10 mouse cellular contexts compared by ENCODE assay signal in genomic region chr13:21327424-21327823, GRCm38 (mm10). TPM values are rescaled to one million over a fixed set of nuclear protein-coding genes. Genes with fewer than 3 reads are reported as not detected.
A peak's percentile ranks its signal among the peaks of the same experiment; 100 is the strongest.
DNase-seq lines count a peak whose midpoint lies in the region; ATAC-seq and TF ChIP-seq lines count a peak whose summit lies in the region.
"Had no signal": no experiment of that assay in that cellular context is flagged by ENCODE, and none has a peak within 500 bp of the region (broad histone marks: within the 10 kb centered on the region; RNA-seq: fewer than 3 reads in every experiment).

No protein-coding gene starts in this region.

- no peaks in the 10 kb centered on the region for H3K36me3 ChIP-seq in heart, embryonic 15.5 days
- H3K36me3 ChIP-seq in liver, postnatal 0 days (replicated peaks; ENCODE audit: insufficient read depth, low read length), result no peaks in the 10 kb centered on the region

- TF ChIP-seq EP300 in liver, postnatal 0 days (IDR thresholded peaks at IDR 0.05; ENCODE audit: low read depth), result no peak

- intact Hi-C loops in left cerebral cortex, postnatal 10 days (cut with DNase I), result loop anchor here (2.0 to 10.0 kb wide), 3 partner anchors 127 to 1033 kb away; no protein-coding TSS in a partner anchor

- H3K27ac ChIP-seq in brown adipose tissue, adult 24 weeks (replicated peaks; ENCODE audit: low read depth, low read length), result no peak overlapping the region
- no peak overlapping the region for H3K27ac ChIP-seq in heart, embryonic 15.5 days
- no peak overlapping the region for H3K27ac ChIP-seq in liver, postnatal 0 days (ENCODE audit: low read depth)

- no peak for TF ChIP-seq CTCF in liver, postnatal 0 days (IDR thresholded peaks at IDR 0.05; ENCODE audit: low read depth)

- peak overlapping the region; percentile 26; the same call in 1 of the 2 replicates for H3K9ac ChIP-seq in heart, embryonic 15.5 days
- H3K9ac ChIP-seq in liver, postnatal 0 days (replicated peaks), result no peak overlapping the region

- peak; percentile 5 to 30 for DNase-seq in left cerebral cortex, postnatal 10 days (ENCODE audit: extremely low spot score in 1 of 2, low spot score in 2 of 2)
- DNase-seq in left cerebral cortex, adult 11 months (ENCODE audit: low spot score), result no peak
- DNase-seq in liver, postnatal 0 days, result no peak
- DNase-seq in thymus, postnatal 4 days, result no peak
- DNase-seq in cerebellum, adult 8-10 months, result no peak
- no peak for DNase-seq in gastrocnemius, adult 8-10 months (ENCODE audit: low spot score in 2 of 2)

- no peaks in the 10 kb centered on the region for H3K9me3 ChIP-seq in heart, embryonic 15.5 days (replicated peaks)
- no peaks in the 10 kb centered on the region for H3K9me3 ChIP-seq in liver, postnatal 0 days (ENCODE audit: low read length)

- peak overlapping the region; percentile 73 for H3K4me2 ChIP-seq in heart, embryonic 15.5 days
- peak overlapping the region; percentile 65 for H3K4me2 ChIP-seq in liver, postnatal 0 days (ENCODE audit: low read depth, low read length)

- no peak for ATAC-seq in heart, embryonic 15.5 days (replicated peaks; ENCODE audit: insufficient number of reproducible peaks, insufficient read depth, low FRiP score, low read depth)
- no peak for ATAC-seq in liver, postnatal 0 days

- H3K27me3 ChIP-seq in heart, embryonic 15.5 days, result no peaks in the 10 kb centered on the region
- 0 out of 2 replicates have a peak, but pooled peaks cover 3% of the 10 kb centered on the region for H3K27me3 ChIP-seq in liver, postnatal 0 days (ENCODE audit: insufficient read depth, low read length)

- H3K4me3 ChIP-seq in brown adipose tissue, adult 24 weeks (ENCODE audit: insufficient read depth, low read depth, low read length), result peak overlapping the region; percentile 71
- H3K4me3 ChIP-seq in heart, embryonic 15.5 days, result peak overlapping the region; percentile 48
- H3K4me3 ChIP-seq in liver, postnatal 0 days (ENCODE audit: low read depth, low read length), result peak overlapping the region; percentile 29

- WGBS in heart, embryonic 15.5 days, result under 1% methylated on average over 9 of the region's 9 CpGs
- 2% methylated on average over 9 of the region's 9 CpGs for WGBS in liver, postnatal 0 days (ENCODE audit: insufficient replicate concordance)

- peaks cover 2% of the 10 kb centered on the region for H3K4me1 ChIP-seq in brown adipose tissue, adult 24 weeks (ENCODE audit: control insufficient read depth, insufficient read depth, insufficient read length, low read length)
- peaks cover 5% of the 10 kb centered on the region for H3K4me1 ChIP-seq in heart, embryonic 15.5 days (replicated peaks)
- H3K4me1 ChIP-seq in liver, postnatal 0 days (ENCODE audit: insufficient read depth), result peaks cover 4% of the 10 kb centered on the region; the same call in 1 of the 2 replicates

RNA-seq across cellular contexts. Expression of gene Gpx6, which starts 15.5 kb away (rescaled TPM):
- total RNA-seq in left cerebral cortex, postnatal 10 days (2021), result not detected
- polyA plus RNA-seq in brown adipose tissue, adult 24 weeks (2012; ENCODE audit: insufficient read depth, insufficient read length, missing spikeins), result not detected in 2 replicates
- not detected in 2 replicates for polyA plus RNA-seq in heart, embryonic 15.5 days (2015; fragmentation: Nextera tagmentation; extraction: Ambion mirVana)
- polyA plus RNA-seq in liver, postnatal 0 days (2015; fragmentation: Nextera tagmentation; extraction: Ambion mirVana), result 0.08 and 0.18 TPM in 2 replicates
- not detected for total RNA-seq in gastrocnemius, adult 8-10 months (2022)

RNA-seq across cellular contexts. Expression of gene Olfr1367, which starts 19.3 kb away (rescaled TPM):
- total RNA-seq in left cerebral cortex, postnatal 10 days (2021), result not detected
- not detected in 2 replicates for polyA plus RNA-seq in brown adipose tissue, adult 24 weeks (2012; ENCODE audit: insufficient read depth, insufficient read length, missing spikeins)
- polyA plus RNA-seq in heart, embryonic 15.5 days (2015; fragmentation: Nextera tagmentation; extraction: Ambion mirVana), result not detected in 2 replicates
- not detected in 2 replicates for polyA plus RNA-seq in liver, postnatal 0 days (2015; fragmentation: Nextera tagmentation; extraction: Ambion mirVana)
- not detected for total RNA-seq in gastrocnemius, adult 8-10 months (2022)
- polyA plus RNA-seq: gonadal fat pad, adult 2 months; testis, adult 2 months had no signal

RNA-seq across cellular contexts. Expression of gene Gpx5, which starts 34.9 kb away (rescaled TPM):
- not detected for total RNA-seq in left cerebral cortex, postnatal 10 days (2021)
- polyA plus RNA-seq in brown adipose tissue, adult 24 weeks (2012; ENCODE audit: insufficient read depth, insufficient read length, missing spikeins), result not detected in 2 replicates
- polyA plus RNA-seq in heart, embryonic 15.5 days (2015; fragmentation: Nextera tagmentation; extraction: Ambion mirVana), result not detected in 2 replicates
- not detected in 2 replicates for polyA plus RNA-seq in liver, postnatal 0 days (2015; fragmentation: Nextera tagmentation; extraction: Ambion mirVana)
- not detected for total RNA-seq in gastrocnemius, adult 8-10 months (2022)
- polyA plus RNA-seq: testis, adult 2 months had no signal

RNA-seq across cellular contexts. Expression of gene Zscan12, which starts 35.2 kb away (rescaled TPM):
- 1 to 10 TPM; 8.0 to 8.5 TPM for total RNA-seq in left cerebral cortex, postnatal 10 days (2021)
- 2.5 and 3.3 TPM in 2 replicates for polyA plus RNA-seq in brown adipose tissue, adult 24 weeks (2012; ENCODE audit: insufficient read depth, insufficient read length, missing spikeins)
- polyA plus RNA-seq in heart, embryonic 15.5 days (2015; fragmentation: Nextera tagmentation; extraction: Ambion mirVana), result 6.5 and 8.7 TPM in 2 replicates
- polyA plus RNA-seq in liver, postnatal 0 days (2015; fragmentation: Nextera tagmentation; extraction: Ambion mirVana), result 2.4 and 2.7 TPM in 2 replicates
- 10 to 100 TPM in 1 of 4 experiments, 1 to 10 TPM in 3; 7.7 to 10.5 (median 8.5) TPM for total RNA-seq in gastrocnemius, adult 8-10 months (2022)

Comparison
In these comparisons a context has a peak if more than half of its experiments do, and no peak if none do; other contexts are left out.
1. DNase-seq: peak in left cerebral cortex, postnatal 10 days (2 of 2); none in left cerebral cortex, adult 11 months (single experiment), liver, postnatal 0 days (single experiment), thymus, postnatal 4 days (single experiment), cerebellum, adult 8-10 months (single experiment) and gastrocnemius, adult 8-10 months (0 of 2).
2. Peak in every context shown above with its lines, with median percentiles within 50 percentile points of each other: H3K4me3 ChIP-seq.